Mouse (Mus musculus): ENCODE measurements around the gene Mgst2.

GRCm38 (mm10) chr3:51652701-51653100, 7.5 kb upstream of the Mgst2 start:
- TF ChIP-seq CTCF (conservative IDR thresholded peaks at IDR 0.05 in 1 of 2, IDR thresholded peaks at IDR 0.05 in 1 of 2; ENCODE audit: low read depth in 2 of 2, low read length in 2 of 2) (no peak), MXI1 (IDR thresholded peaks at IDR 0.05; ENCODE audit: low read depth, low read length) (peak; percentile 38; the same call in 1 of the 2 replicates), POLR2A (IDR thresholded peaks at IDR 0.05; ENCODE audit: low read depth, low read length) (peak; percentile 75), CHD1 (IDR thresholded peaks at IDR 0.05; ENCODE audit: low read depth, low read length) (no peak), GABPA (IDR thresholded peaks at IDR 0.05; ENCODE audit: insufficient replicate concordance, low read depth, low read length) (no peak), ZC3H11A (IDR thresholded peaks at IDR 0.05; ENCODE audit: low read depth, low read length) (no peak), ELF1 (IDR thresholded peaks at IDR 0.05; ENCODE audit: low read depth, low read length) (no peak; the same call in 1 of the 2 replicates), E2F4 (IDR thresholded peaks at IDR 0.05; ENCODE audit: insufficient replicate concordance, low read depth, low read length) (no peak), MAZ (IDR thresholded peaks at IDR 0.05; ENCODE audit: low read depth, low read length) (peak; percentile 22), TBP (conservative IDR thresholded peaks at IDR 0.05; ENCODE audit: low read depth, low read length) (no peak), USF2 (conservative IDR thresholded peaks at IDR 0.05; ENCODE audit: low read depth, low read length) (no peak)
